Mouse (Mus musculus) retina, postnatal 7 days (tissue): Measurements from ENCODE around the gene Ank3.
A peak's percentile ranks its signal among the peaks of the same experiment; 100 is the strongest.

Experiments used
- DNase-seq: peaks from one replicate; pipeline ENCODE4 v3.0.0-alpha.2; 2012; ENCODE audit warnings: low read depth, low spot score

Ank3 gene

GRCm38 (mm10) chr10:69535123-69535930 is 136.8 kb downstream of the Ank3 start:
- peak; percentile 37 for DNase-seq

- no peak for DNase-seq
These were observed 137.3 kb downstream of the Ank3 start for GRCm38 (mm10) chr10:69535931-69536200.

GRCm38 (mm10) chr10:69536372-69537075 is 138.0 kb downstream of the Ank3 start:
- no peak for DNase-seq

- no peak for DNase-seq
These were observed 139.7 kb downstream of the Ank3 start for GRCm38 (mm10) chr10:69538236-69538635.

- no peak for DNase-seq
These were observed 143.9 kb downstream of the Ank3 start for GRCm38 (mm10) chr10:69542439-69542838.

- DNase-seq = no peak
These were observed 145.5 kb downstream of the Ank3 start for GRCm38 (mm10) chr10:69543876-69544620.

- no peak for DNase-seq
These were observed 146.1 kb downstream of the Ank3 start for GRCm38 (mm10) chr10:69544653-69545052.

- DNase-seq = no peak
These were observed 147.4 kb downstream of the Ank3 start for GRCm38 (mm10) chr10:69545936-69546335.

- no peak for DNase-seq
These were observed 148.1 kb downstream of the Ank3 start for GRCm38 (mm10) chr10:69546643-69547042.

GRCm38 (mm10) chr10:69548771-69549170 is 150.2 kb downstream of the Ank3 start:
- DNase-seq = no peak

GRCm38 (mm10) chr10:69549221-69549620 is 150.6 kb downstream of the Ank3 start:
- no peak for DNase-seq

GRCm38 (mm10) chr10:69550824-69551223 is 152.3 kb downstream of the Ank3 start:
- DNase-seq = no peak

- no peak for DNase-seq
These were observed 154.5 kb downstream of the Ank3 start for GRCm38 (mm10) chr10:69553091-69553490.

- DNase-seq = no peak
These were observed 157.0 kb downstream of the Ank3 start for GRCm38 (mm10) chr10:69555592-69555991.

GRCm38 (mm10) chr10:69556278-69556677 is 157.7 kb downstream of the Ank3 start:
- no peak for DNase-seq

GRCm38 (mm10) chr10:69560237-69560636 is 161.7 kb downstream of the Ank3 start:
- DNase-seq = no peak

GRCm38 (mm10) chr10:69562931-69563330 is 164.4 kb downstream of the Ank3 start:
- DNase-seq = no peak

- no peak for DNase-seq
These were observed 166.5 kb downstream of the Ank3 start for GRCm38 (mm10) chr10:69565052-69565451.

GRCm38 (mm10) chr10:69568976-69569375 is 170.4 kb downstream of the Ank3 start:
- DNase-seq = no peak

GRCm38 (mm10) chr10:69569740-69570139 is 171.2 kb downstream of the Ank3 start:
- DNase-seq = no peak

- no peak for DNase-seq
These were observed 172.1 kb downstream of the Ank3 start for GRCm38 (mm10) chr10:69570466-69571288.

- no peak for DNase-seq
These were observed 172.8 kb downstream of the Ank3 start for GRCm38 (mm10) chr10:69571422-69571821.
